Mouse (Mus musculus): Measurements from ENCODE around the gene Gipc2.

Gipc2 gene

DNA sequence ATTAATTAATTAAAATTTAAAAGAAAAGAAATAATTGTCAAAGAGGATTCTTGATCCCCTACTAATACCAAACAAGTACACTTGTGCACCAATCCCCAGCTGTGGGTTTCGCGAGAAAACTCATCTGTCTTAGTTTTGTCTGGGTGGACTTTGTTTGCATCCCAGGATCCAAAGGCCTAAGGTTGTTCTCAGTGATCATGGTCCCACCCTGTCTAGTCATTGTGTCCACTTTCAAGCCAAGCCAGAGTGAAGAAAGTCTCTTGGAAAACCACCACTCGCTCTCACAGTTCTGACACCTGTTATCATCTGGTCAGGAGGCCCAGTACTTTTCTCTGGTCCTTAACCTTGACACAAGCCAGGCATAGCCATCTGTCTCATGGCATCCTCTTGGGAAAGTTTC lies 48.1 kb downstream of the Gipc2 start:
- no peak for DNase-seq (ENCODE audit: low spot score)

DNA sequence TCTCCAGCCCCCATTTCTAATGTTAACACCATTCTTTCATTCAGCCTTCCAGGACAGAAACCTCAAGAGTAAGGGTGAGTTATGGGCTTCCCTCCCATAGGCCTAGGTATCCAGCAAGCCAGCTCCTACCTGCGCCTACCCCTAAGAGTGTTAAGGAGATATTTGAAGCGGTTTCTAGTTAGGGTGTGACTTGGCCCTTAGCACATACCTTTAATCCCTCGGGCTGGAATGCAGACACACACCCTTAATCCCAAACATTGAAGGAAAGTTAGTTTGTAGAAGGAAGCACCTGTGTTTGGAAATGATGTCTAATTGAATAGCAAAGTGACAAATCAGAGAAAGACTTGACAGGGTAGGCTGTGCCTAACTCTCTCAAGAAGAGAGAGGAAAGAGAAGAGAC lies 49.9 kb downstream of the Gipc2 start:
- DNase-seq (ENCODE audit: low spot score) = no peak

DNA sequence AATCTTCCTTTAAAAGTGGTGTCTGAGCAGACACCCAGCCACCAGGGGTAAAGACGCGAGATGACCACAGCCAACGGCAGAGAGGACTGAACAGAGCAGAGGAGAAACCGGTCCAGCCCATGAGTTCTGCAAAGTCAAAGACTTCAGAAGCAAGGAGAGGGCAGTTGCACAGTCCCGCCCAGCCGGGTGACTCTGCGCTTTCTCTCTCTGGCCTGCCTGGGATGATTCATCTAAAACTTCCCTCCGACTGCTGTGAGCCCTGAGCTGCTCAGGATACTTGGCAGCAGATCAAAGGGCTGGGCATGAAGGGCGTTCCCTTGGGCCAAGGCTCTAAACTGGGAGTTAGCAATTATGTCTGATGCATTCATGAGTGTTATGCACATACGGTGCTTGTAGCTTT lies 51.2 kb downstream of the Gipc2 start:
- DNase-seq (ENCODE audit: low spot score) = no peak

- no peak for DNase-seq (ENCODE audit: low spot score)
Observed at GRCm38 (mm10) chr3:152114222-152114621, 51.8 kb downstream of the Gipc2 start.

DNA sequence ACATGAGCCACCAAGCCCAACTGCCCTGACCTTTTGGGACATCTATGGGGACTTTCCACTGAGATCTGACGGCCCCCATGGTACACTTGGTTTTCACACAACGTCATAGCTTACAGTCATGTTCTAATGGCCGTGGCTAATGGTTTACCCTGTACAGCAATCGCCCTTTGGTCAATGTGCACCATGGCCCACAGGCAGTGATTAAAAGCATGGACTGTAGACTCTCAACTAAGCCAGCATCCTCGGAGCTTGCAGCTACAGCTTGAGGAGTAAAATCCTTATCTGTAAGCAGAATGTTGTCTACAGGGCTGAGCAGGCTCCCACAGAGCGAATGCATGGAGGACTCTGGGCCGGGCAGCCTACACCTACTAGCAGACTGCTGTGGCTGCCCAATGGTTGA lies 52.5 kb downstream of the Gipc2 start:
- no peak for DNase-seq (ENCODE audit: low spot score)

- no peak for DNase-seq (ENCODE audit: low spot score)
Observed at GRCm38 (mm10) chr3:152112664-152113063, 53.4 kb downstream of the Gipc2 start.

DNA sequence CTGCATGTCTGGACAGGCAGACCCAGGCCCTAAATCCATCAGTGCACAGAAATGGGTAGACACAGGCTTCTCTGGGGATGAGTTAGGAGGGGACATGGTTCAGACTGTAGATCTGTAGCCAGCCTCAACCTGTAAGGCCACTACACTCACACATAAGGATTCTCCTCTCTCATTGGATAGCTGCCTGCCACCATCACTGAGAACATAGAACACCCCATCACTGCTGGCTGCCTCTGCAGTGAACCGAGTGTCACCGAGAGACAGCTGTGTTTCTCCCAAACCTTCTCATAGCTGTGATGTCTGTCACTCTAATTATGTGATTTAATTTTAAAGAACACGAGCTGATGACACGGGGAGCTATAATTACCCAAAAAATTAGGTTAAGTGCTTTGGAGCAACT lies 54.5 kb downstream of the Gipc2 start:
- DNase-seq (ENCODE audit: low spot score) = no peak

DNA sequence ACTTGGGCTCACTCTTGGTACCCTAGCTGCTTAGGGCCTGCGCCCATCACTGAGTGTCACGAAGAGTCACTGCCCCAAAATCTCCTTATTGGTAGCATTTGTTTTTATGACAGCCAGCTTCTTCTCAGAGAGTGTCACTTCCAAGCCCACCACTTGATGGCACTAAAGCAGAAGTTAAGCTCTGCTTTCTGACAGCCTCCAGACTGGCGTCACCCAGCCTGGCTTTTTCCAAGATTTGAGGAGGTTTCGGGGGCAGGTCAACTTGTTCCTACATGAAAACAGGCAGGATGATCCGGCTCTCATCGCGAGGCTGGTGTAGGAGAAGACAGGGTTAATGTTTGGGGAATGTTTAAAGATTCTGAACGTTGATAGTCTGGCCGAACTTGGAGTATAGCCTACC lies 54.9 kb downstream of the Gipc2 start:
- DNase-seq (ENCODE audit: low spot score) = no peak

- no peak for DNase-seq (ENCODE audit: low spot score)
Observed at GRCm38 (mm10) chr3:152109260-152109587, 56.8 kb downstream of the Gipc2 start.

- no peak for DNase-seq (ENCODE audit: low spot score)
Observed at GRCm38 (mm10) chr3:152108560-152109259, 57.3 kb downstream of the Gipc2 start.

DNA sequence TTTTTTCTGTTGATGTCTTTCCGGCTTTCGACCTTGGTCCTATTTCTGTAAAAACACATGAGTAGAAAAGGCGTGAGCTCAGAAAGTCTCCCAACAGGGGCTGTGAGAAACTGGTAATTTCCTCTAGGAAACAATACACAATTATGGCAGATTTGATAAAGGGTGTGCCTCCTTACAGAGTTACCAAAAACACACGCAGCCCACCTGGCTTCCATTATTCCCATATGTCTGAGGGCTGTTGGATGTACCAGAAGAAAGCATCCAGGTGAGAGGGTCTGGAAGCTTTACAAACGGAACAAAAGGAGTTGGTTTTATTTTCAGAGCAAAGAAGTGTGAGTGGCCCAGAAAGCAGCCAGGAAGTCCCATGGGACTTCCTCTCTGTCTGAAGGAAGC lies 58.0 kb downstream of the Gipc2 start:
- DNase-seq (ENCODE audit: low spot score) = no peak

DNA sequence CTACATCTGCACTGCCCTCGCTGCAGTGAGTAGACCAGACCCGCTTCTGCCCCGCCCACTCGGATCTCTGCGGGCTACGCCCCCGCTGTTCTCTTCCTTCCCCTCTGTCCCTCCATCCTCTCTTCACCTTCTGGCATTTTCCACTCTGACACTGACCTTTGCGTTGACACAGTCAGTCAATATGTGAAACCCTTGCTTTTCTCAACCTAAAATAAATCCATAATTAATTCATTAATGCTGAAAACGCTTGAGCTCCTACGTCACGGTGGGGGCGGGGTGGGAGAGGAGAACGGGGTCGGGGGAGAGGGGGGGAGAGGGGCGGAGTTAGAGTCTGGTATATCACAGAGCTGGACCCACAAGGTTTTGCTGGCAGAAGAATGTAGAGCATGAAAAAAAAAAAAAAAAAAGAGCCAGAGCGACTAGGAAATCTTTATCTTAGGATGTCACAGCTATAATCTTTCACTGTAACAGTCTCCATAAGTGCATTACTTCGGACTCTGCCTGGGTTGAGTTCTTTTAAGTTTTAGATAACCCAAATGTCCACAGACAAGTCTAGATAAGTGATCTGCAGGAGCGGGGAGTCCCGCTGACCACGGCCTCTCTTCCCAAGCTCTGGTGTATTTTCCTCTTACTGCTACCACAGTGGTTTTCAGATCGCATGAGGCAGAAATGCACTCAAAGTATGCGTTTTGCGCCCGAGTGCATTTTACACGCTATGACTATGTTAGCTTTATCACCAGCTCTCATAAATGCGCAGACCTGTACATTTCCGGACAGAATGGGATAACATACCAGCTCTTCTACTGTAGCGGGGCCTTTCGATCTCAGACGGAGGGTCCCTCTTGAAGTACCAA lies 58.7 kb downstream of the Gipc2 start:
- DNase-seq (ENCODE audit: low spot score) = no peak

DNA sequence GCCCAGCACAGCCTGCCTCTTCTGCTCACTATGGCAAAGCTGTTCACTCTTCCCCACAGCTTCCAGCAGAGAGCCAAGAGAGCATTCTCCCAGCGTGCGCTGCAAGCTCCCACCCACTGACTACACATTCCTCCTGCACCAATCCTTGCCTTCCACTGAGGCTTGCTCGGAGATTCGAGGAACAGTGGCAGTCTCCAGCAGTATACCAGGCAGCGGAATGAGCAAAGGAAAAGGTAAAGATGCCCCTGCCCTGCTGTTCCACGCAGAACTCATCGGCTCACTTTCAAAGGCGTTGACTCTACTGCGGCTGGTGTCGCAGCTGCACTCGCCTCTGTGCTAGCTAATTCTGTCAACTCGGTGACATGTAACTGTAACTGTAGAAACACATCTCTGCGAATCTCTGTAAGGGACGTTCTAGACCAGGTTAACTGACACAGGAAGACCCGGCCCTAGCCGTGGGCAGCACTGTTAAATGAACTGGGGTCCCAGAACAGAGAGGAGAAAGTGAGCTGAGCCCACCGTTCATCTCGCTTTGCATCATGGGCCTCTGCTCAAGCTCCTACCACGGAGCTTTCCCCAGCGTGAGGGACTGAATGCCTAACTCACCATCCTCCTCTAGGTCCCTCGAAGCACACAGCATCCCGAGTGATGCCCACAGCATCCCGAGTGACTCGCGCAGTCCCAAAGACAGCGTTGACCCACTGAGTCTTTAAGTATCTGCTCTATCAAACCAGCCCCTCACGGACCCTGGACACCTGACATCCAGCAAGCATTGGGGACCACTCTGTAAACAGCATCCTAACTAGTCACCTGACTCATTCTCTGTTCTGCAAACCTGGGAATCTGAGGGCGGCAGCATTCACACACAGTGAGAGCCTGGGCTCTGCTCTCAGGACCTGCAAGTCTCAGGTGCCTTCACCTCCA lies 59.5 kb downstream of the Gipc2 start:
- DNase-seq (ENCODE audit: low spot score) = no peak

DNA sequence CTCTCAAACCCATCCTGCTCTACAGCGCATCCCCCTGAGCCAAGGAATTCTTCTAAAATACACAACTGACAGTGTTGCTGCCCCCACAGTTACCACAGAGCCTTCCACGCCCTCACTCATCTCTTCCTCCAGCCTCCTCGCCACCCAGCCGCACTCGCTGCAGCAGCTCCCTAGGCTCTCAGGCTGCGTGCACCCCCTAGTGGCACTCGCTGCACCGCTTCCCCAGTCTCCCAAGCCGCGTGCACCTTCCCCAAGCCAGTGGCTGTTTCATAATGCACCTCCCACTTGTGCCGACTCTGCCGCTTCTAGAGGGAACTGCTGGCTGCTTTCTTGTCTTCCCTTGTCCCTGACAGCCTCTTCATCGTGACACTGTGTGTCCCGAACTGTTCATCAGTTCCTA lies 60.7 kb downstream of the Gipc2 start:
- no peak for DNase-seq (ENCODE audit: low spot score)

GRCm38 (mm10) chr3:152103381-152103780 lies 62.6 kb downstream of the Gipc2 start:
- no peak for DNase-seq (ENCODE audit: low spot score)

DNA sequence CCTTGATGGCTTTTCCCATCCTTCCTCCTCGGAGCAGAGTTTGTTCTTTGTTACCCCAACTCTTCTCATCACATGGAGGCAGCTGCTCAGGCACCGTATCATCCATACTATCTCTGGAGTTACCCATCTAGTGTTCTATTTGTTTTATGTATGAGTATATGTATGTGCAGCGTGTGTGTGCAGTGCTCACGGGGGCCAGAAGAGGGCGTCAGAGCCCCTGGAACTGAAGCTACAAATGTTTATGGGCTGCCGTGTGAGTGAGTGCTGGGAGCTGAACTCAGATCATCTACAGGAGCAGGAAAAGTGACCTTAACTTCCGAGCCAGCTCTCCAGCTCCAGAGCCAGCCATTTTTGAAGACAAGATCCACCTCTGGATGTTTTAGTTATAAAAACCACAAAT lies 64.6 kb downstream of the Gipc2 start:
- no peak for DNase-seq (ENCODE audit: low spot score)

DNA sequence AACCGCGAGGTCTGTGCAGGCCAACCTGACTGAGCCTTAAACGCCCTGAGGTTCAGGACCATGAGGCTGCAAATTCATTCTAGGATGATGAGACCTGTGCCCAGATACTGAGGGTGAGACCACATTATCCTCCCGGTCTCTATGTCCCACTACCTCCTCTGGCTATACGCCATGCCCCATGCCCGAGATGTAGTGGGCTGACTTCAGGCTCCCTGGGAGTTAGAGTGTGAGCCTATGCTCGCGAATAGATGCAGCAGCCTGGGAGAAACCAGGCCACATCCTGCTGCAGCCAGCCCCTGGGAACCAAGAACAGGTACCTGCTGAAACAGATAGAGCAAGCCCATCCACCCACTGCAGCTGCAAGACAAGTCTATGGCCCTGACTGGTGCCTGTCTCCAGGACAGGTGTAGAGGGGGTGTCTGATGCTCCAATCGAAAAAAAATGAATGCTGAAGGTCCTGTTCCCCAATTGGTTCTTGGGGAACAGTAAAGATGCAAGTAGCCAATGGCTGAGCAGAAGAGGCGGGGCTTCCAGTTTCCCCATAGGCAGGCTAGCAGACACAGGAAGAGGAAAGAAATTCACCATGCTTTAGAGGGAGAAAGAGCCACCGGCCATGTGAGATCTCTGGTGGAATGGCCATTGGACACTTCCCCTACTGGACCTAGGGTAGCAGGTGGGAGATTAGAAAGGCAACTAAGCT lies 65.8 kb downstream of the Gipc2 start:
- DNase-seq (ENCODE audit: low spot score) = no peak

GRCm38 (mm10) chr3:152095030-152095429 lies 71.0 kb downstream of the Gipc2 start:
- no peak for DNase-seq (ENCODE audit: low spot score)

DNA sequence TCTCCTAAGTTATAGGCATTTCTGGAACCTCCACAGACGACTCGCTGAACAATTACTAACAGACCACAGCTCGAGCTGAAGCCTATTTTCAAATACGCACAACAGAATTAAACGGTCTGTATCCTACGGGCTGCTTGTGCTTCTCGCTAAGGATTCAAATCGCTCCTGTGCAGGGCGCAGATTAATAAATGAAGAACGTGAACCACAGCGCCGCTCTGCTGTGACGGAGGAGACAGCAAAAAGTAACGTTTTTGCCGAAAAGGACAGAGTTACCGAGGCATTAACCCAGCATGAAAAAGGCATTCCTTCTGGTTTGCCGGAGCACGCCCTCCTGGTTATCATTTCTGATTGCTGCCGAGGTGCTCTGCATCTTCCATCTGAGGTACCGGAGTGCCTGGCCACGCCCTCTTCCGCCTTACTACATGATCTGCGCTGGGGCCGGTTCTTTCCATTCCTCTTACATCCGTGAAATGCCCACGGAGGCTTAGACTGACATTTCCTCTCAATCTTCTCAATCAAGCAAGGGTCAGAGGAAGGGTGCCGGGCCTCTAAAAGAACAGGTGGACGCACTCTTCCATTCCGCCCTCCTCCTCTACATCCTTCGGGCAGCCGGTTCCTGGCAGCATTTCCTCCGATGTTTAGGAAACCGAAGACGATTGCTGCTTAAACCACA lies 73.5 kb downstream of the Gipc2 start:
- DNase-seq (ENCODE audit: low spot score) = no peak

GRCm38 (mm10) chr3:152089178-152089577 lies 76.9 kb downstream of the Gipc2 start:
- no peak for DNase-seq (ENCODE audit: low spot score)

GRCm38 (mm10) chr3:152081381-152081780 lies 84.6 kb downstream of the Gipc2 start:
- DNase-seq (ENCODE audit: low spot score) = no peak

GRCm38 (mm10) chr3:152076088-152076487 lies 89.9 kb downstream of the Gipc2 start:
- no peak for DNase-seq (ENCODE audit: low spot score)
